Mouse (Mus musculus): ENCODE measurements at regions not wholly inside any gene's neighbourhood (a gene's known extent, or its start where the extent isn't known, plus 50 kb on each side); places are given as distances from the start of the nearest gene placed in this dataset.
"Not testable (repeated sequence)": the region's sequence is repeated elsewhere in the genome, so short reads cannot be mapped to it uniquely, and the experiment has no call there.

DNA sequence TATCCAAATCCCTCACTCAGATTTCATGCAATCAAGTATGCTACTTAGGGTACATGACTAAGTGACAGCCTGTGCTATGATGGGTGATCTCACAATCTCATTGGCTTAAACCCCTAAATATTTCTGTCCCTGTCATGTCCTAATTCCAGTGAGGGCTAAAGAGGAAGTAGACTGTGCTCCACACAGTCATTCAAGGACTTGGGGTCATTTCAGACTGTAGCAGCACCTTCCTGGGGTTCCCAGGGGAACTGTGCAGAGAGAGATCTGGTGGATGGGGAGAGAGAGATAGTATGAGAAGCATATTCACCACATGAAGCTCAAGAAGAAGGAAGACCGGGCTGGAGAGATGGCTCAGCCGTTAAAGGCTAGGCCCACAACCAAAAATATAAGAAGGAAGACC is 100.7 kb downstream of the H2al2a start:
- no peak for DNase-seq (ENCODE audit: low spot score in 2 of 2)

DNA sequence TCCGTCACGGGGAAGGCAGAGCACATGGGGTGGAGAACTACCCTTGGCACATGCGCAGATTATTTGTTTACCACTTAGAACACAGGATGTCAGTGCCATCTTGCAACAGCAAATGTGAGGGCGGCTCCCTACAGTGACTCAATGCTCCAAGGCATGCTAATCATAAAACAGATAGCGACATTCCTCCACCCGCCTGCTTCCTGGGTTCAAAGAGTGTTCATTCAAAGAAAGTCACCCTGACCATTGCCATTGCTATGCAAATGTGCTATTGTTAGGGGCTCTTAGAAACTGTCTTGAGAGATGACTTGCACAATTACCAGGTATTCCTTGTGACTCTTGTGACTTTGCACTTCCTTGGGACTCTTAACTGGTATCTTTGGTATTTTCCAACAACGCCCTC is 104.1 kb downstream of the H2al2a start:
- DNase-seq (ENCODE audit: low spot score in 2 of 2): not testable (repeated sequence)

DNA sequence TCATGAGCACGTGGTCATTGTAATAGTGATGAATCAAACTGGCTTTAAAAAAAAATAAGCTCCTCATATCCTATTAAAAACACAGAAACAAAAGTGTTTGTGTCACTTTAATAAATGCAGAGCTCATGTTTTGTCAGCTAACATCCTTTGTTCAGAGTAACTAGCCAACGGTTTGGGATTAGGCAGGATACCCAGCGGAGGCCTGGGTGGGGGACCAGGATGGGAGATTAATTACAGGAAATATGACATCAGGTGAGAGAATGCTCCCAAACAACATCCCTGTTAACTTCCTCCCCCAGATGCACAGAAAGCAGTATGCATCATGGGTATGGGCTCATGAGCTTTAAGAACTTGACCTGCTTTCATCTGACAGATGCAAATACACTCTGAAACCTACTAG is 109.1 kb downstream of the H2al2a start:
- DNase-seq (ENCODE audit: low spot score in 2 of 2): no peak

DNA sequence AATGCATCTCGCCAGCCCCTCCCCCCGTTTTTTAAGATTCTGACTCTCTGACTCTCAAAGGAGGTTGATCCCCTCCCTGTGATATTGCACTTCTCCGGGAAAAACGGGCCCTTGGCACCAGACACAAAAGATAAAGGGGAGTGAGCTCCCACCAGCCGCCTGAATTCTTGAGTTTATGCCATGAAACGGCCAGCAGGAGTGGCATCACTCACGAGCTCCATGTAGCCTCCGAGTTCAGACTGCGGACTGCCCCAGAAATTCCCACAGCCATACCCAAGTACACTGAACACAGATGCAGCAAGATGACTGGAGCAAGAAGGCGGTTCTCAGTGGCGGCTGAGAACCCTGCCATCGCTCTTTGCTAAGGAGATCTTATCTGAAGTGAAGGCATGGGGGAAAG is 114.4 kb downstream of the H2al2a start:
- no peak for DNase-seq (ENCODE audit: low spot score in 2 of 2)

DNA sequence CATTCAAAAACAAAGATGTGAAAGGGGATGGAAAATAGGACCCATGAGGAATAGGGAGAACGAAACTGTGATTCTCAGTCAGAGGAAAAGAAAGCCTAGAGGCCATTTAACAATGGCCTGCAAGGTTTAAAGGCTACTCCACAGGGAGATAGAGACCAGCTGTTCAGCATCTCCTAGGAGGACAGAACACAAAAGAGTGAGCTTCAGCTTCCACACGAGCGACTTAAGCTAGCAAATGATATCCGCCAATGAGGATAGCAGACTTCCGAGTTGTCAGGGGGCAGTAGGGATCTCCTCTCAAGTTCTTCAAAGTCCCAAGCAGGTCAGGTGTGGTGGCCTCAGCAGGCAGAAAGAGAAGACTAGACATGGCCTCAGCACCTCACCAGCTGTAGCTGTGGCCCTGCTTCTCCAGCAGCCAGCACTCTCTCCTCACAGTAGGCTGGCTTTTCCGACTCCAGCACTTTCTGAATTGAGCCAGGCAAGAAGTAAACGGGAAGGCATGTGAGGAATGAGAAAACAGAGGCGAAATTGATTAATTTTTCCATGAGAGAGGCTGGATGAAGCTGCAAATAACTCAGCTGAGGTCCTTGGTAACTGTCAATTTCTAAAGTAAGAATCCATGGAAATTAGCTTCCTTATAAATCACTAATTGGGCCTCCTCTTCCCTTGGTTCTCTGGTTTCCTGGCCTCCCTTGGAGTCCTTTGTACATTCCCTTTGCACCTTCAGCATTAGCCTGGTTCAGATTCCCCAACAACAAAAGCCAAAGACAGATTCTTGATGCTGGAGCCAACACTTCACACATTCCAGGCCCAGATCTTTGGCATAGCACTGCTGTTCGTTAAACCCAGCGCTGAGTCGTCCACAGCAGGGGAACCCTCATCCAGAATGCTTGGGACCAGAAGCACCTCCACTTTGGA is 115.7 kb downstream of the H2al2a start:
- DNase-seq (ENCODE audit: low spot score in 2 of 2): no peak

DNA sequence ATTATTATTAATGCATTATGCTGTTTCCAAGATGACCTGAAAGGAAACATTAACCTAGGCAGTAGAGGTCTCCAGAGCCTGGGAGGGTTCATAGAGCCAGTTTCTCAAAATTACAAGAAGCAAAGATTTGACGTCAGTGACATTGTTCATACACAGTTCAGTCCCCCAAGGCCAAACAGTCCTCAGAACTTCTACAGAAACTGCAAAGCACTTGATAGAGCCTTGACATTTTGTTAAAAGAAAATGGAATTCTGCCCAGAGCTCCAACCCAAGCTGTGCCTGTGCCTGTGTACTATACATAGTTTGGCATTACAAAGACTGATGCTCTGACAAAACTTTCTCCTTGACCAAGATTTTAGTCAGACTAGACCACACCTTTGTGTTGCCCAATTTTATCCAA is 118.9 kb downstream of the H2al2a start:
- DNase-seq (ENCODE audit: low spot score in 2 of 2): no peak

DNA sequence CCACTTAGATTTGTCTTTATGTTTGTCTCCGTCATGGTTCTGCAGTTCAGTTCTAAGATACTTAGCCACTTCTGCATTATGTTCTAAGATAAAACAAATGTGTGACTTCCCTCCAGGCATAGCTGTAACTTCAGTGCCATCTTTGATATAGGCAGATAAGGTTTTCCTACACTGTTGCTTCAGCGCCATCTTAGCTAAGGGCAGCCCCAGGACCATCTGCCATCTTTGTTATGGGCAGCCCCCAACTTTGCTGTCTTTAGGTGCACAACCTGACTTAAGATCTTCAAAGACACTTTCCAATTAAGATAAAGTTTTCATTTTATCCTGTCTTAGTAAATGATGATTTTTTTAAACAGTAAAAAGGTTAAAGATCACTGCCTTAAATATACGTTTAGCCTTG is 119.8 kb downstream of the H2al2a start:
- DNase-seq (ENCODE audit: low spot score in 2 of 2): no peak

DNA sequence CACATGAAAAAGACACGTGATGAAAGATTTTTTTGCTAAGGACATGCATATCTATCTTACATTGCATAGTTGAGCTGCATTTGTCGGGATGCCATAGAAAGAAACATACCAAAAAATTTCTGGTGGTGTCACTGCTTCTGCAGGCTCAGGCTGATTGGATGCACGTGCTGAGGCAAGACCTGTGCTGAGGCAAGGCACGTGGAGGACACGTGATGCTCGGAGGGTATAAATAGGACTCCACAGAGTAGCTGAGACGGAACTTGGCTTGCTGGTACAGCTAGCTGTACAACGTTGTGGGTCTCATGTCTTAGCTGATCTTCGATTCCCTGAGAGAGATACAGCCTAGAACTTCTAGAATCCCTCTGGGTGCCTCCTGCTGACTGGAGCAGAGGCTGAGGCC is 120.6 kb downstream of the H2al2a start:
- no peak for DNase-seq (ENCODE audit: low spot score in 2 of 2)

DNA sequence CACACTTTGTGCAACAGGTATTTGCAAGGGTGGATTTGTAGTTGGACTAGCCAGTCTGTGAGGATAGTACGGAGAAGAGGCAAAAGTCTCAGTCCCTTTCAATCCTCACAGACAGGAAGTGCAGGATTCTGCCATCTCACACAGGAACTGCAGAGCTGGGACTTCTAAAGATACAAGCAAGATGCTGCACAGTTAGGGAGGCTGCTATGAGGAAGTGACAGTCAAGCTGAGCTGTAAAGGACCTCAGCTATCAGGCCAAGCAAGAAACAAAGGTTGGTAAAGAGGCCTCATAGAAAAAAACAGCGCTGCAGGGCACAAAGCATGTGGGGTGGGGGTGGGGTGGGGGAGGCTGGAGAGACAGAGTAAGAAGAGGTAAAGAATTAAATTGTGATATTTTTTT is 126.2 kb downstream of the H2al2a start:
- no peak for DNase-seq (ENCODE audit: low spot score in 2 of 2)

DNA sequence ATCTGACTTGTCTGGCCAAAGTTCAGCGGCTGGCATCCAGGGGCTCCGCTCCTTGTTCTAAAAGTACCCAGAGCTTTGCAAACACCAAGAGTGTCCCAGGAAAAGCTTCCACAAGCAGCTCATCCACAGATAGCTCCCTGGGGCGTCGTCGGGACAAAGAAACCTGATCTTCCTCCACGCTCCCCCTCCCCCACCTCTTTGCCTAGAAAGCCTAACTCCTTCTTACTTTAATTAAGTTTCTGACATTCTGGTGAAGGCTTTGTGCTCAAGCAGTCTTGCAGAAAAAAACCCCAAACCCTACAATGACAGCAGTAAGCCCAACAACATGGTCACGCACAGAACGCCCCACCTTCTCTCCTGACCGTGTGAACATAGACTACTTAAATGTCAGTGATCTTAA is 128.6 kb downstream of the H2al2a start:
- DNase-seq (ENCODE audit: low spot score in 2 of 2): no peak

DNA sequence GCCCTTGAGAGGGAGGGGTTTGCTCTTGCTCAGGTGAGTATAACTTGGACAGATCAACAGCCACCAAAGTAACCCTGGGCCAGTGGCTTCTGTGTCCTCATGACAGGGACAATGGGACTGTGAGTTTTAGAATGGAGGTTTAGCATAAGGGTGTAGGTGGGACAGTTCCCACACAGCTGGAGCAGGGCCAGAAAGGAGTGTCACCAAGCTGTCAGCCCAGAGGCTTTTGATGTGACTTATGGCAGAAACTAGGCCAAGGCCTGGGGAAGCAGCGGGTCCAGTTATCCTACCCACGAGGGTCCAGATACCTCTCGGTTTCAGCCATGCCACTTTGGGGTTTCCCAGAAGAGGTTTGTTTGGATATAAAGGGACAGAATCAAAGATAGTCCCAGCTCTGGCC is 129.4 kb downstream of the H2al2a start:
- no peak for DNase-seq (ENCODE audit: low spot score in 2 of 2)

DNA sequence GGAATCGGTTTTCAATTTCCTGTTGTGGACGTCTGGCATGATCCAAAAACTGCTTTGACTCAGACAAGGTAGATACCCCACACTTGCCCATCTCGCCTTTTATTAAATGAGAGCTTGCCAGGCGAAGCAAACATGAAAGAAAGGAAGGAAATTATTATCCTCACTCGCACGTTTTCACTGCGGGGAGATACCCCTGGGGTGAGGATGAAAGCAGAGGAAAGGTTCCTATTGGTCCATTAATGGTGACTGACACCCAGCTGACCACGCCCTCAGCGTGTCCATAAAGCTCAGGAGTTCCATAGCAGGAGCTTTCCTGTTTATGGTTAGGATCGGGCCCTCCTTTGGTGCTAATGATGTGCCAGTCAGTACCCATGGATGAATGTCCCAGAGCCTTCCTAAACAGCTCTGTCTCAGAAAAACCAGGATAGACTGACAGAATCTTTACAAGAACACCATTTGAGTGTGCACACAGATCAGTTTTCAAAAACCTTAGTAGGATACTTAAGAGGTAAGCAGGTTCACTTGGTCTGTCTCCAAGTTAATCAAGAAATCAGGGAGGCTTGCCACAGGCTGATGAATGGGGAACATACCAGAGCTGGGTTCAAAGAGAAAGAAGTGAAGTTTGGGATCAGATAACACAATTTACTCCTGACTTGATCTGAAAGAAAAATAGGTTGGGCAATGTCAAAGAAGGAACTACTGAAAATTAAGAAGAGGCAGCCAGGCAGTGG is 130.7 kb upstream of the Nebl start:
- no peak for DNase-seq (ENCODE audit: low spot score in 2 of 2)

DNA sequence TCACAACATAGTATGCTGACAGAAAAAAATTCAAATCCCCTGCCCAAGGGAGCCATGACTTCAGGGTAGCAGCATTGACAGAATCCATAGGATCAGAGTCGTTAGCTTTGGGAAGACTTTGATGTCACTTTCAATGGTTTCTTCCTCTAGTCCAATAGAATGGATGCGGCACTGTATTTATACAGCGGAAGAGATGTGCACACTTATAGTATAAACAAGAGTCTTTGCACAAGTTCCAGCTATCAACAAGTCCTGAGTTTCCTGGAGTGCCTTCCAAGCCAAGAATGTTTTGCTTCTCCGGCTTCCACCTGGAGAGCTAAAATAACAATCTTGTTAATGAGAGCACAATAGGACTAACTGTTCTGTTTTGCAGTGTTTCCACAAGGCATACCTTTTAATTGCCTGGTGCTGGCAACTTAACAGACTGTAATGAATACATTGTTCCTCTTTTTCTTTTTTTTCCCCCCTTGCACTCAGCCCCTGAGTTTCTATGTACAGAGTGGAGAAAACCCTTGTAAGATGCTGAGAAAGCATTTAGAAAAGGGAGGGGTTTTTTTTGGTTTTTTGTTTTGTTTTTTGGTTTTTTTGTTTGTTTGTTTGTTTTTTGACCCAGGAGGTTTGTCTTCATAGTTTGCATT is 129.8 kb upstream of the Nebl start:
- DNase-seq (ENCODE audit: low spot score in 2 of 2): no peak

DNA sequence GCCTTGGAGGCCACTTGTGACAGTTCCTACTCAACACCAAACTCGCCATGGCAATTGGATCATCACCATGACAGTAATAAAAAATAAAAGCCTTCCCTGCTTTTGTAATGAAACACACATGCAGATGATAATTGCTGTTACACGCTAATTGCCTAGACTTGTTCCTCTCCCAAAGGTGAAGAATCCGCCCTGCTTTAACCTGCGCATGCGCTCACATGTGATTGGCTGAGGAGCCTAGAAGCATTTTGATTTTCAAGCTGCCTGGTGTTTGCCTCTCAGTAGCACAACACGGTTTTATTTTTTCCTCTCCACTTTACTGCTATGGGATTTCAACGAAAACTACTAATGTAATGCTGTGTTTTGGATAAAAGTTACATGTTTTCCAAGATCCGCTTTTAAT is 128.0 kb upstream of the Nebl start:
- DNase-seq (ENCODE audit: low spot score in 2 of 2): no peak

DNA sequence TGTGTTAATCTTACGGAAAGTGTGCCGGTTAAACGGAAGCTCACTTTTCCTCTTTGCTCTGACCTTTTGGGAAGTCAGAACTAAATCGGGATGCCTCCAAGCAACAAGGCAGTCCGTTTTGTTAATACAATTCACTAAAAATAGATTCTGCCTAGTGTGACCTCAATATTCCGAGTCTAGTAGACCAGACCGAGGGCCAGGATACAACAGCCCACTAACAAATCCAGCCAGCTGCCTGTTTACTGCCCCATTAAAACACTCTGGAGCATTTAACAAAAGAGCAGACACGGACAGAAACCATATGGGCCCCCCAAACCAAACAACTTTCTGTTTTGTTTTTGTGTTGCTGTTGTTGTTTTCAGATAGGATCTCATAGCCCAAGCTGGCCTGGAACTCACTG is 127.1 kb upstream of the Nebl start:
- DNase-seq (ENCODE audit: low spot score in 2 of 2): no peak

DNA sequence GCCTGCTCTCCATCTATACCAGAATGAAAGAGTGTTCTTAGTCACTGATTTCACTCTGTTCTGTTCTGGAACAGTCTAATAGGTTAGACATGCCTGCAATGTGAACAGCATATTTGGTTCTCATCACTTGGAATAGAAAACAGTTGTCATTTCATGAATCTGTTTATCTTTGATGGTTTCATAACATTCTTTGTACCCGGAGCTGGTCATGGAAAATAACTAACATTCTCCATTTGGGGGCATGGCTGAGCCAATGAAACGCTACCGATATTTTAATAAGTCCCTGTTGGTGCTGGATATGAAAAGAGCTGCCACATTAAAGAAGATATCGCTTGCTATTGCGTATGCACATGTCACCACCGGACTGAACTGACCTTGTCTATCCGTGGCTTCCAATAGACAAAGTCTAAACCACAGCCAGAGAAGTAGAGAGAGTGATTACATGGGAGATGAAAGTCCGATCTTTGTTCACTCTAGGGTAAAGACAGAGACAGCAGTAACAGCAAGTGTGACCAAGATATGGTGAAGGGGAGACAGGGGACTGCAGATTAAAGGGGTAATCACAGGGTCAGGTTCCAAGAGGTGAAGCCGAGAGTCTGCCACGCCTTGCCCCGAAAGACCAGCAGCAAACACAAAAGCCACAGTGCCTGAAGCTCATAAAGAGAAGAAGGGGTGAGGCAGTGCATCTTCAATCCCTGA is 124.5 kb upstream of the Nebl start:
- DNase-seq (ENCODE audit: low spot score in 2 of 2): no peak

DNA sequence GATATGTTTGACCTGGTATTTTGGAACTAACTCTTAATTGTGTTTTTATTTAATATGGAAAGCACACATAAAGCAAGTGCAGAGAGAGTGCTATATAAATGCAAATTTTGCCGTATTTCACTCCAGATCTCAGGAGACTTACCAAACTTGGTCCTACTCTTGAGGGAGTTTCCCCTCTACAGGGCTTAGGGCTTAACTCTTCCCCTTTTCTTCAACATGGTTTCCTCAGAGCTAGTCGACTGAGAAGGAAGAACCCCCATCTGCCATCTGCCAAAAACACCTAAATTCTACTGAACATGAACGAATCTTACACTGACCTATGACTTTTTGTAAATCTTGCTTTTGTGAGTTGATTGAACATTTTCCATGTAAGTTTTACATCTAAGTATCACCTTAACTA is 122.8 kb upstream of the Nebl start:
- DNase-seq (ENCODE audit: low spot score in 2 of 2): no peak

DNA sequence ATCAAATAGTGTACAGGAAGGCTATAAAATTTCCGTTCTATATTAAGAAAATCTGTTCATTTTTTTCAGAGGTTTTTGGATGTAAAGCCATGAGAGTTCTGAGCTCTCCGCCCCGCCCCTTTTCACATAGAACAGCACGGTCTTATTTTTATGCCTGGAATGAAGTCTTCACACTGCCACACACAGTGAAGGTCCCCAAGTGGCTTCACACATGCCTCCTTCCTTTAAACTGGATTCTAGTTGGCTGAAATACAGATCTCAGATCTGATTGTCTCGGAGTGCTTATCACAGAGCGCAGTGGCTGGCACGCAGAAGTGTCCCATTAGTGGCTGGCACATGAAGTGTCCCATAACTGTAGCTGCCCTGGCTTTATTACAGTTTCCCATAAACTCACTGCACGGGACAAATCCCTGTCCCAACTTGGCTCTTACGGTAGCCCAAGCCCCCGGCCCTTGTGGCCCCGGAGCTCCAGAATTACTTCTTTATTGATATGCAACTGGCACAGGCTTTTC is 122.3 kb upstream of the Nebl start:
- DNase-seq (ENCODE audit: low spot score in 2 of 2): no peak

DNA sequence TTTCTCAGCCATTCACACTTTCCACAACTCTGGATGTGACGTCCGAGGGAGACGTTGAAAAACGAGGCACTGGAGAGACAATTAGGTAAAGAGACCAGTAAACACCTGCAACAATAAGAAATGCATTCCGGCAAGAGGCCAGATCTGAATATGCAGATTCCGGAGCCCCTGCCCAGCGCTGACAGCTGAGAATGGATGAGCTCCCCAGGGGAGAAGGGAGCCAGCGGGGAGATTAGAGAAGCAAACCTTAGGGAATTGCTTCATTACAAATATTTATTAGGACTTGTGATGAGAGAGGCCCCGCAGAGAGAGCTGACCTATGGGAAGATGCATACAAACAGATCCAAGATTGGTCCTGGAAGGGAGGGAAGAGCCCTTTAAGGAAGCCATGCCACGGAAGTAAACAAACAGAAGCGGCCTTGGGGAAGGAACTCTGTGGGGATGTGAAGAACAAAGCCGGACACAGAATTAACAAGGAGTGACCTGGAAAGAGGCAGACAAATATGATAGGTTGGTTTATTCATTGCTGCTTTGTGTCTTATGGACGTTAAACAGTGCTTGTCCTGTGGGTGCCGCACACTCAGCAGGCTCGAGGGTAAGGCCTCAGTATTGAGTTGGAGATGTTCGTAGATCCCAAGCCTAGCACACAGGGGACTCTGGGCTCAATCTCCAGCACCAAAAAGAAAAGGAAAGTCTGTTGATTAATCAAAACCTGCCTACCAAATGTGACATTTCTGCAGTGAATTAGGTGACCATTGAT is 121.7 kb upstream of the Nebl start:
- DNase-seq (ENCODE audit: low spot score in 2 of 2): no peak

DNA sequence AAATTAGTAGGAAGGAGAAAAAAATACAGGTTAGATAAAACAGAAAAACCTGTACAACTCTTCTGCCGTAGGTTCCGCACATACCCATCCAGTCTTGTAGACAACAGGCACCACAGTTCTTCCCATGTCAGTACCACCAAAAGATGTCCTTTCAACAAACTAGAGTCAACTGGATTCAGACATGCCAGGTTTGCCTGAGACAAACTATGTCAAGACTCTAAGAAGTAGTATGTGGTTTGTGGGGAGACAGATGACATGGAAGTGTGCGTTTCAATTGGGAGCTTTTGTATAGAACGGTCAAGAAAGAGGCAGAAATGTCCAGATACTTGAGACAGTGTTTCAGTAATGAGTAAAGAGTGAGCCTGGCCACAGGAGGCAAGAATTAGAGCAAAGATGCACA is 119.5 kb upstream of the Nebl start:
- no peak for DNase-seq (ENCODE audit: low spot score in 2 of 2)

DNA sequence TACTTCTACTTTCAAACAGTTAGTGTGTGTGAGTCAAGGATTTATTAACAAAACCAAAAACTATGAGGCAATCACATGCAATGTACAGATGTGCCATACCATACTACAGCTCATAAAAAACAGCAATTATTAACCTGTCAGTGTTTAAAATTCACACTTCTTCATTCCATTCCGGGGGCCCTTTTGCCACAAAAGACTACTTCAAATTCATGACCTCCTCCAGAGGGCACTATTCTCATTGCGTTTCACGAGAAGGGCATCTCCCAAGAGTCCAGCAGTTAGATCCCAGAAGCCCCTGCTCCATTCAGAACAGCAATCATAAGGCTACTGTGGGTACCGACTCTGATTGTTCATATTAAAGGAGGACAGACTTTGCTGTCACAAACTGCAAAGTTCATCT is 118.0 kb upstream of the Nebl start:
- no peak for DNase-seq (ENCODE audit: low spot score in 2 of 2)
